9 mouse cellular contexts compared by ENCODE assay signal in the genomic region with DNA sequence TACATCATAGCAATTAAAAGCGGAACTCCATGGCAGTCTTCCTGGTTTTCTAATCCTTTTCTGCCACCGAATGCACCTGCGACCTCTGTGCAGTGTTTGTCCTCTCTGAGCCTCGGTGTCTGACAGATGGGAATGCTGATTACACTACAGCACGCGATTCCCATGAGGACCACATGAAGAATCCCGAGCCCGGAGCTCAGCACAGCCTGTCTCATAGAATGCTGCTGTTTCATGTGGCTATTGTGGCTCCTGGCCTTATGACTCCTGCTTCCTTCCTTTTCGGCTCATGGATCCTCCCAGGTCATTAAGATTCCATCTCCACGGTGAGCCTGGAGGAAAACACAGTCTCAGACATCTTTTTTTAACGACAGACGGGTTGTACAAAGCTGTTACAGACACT. TPM values are rescaled to one million over a fixed set of nuclear protein-coding genes. Genes with fewer than 3 reads are reported as not detected.
DNase-seq lines count a peak whose midpoint lies in the region; ATAC-seq and TF ChIP-seq lines count a peak whose summit lies in the region.
"Had no signal": no experiment of that assay in that cellular context is flagged by ENCODE, and none has a peak within 500 bp of the region (broad histone marks: within the 10 kb centered on the region; RNA-seq: fewer than 3 reads in every experiment).

No protein-coding gene starts in this region.

- H3K9ac ChIP-seq in hindbrain, embryonic 12.5 days = no peak overlapping the region
- no peak overlapping the region for H3K9ac ChIP-seq in midbrain, embryonic 13.5 days (replicated peaks)
- H3K9ac ChIP-seq in intestine, postnatal 0 days (ENCODE audit: low read depth, low read length) = no peak overlapping the region
- H3K9ac ChIP-seq: limb, embryonic 12.5 days had no signal

- H3K27ac ChIP-seq in heart, embryonic 10.5 days = no peak overlapping the region
- no peak overlapping the region for H3K27ac ChIP-seq in hindbrain, embryonic 12.5 days
- peak overlapping the region; percentile 30; the same call in 1 of the 2 replicates for H3K27ac ChIP-seq in midbrain, embryonic 13.5 days
- no peak overlapping the region for H3K27ac ChIP-seq in intestine, postnatal 0 days (ENCODE audit: low read depth, low read length)

- H3K4me2 ChIP-seq in hindbrain, embryonic 12.5 days (replicated peaks) = peak overlapping the region; percentile 12; the same call in 1 of the 2 replicates
- H3K4me2 ChIP-seq in midbrain, embryonic 13.5 days (replicated peaks) = peak overlapping the region; percentile 17; the same call in 1 of the 2 replicates
- H3K4me2 ChIP-seq in intestine, postnatal 0 days (replicated peaks; ENCODE audit: low read depth) = no peak overlapping the region
- H3K4me2 ChIP-seq: limb, embryonic 12.5 days had no signal

- peaks cover 5% of the 10 kb centered on the region; the same call in 1 of the 2 replicates for H3K4me1 ChIP-seq in heart, embryonic 10.5 days
- H3K4me1 ChIP-seq in hindbrain, embryonic 12.5 days = peaks cover 11% of the 10 kb centered on the region; the same call in 1 of the 2 replicates
- peaks cover 10% of the 10 kb centered on the region for H3K4me1 ChIP-seq in midbrain, embryonic 13.5 days (replicated peaks)
- H3K4me1 ChIP-seq in intestine, postnatal 0 days (replicated peaks; ENCODE audit: control insufficient read depth, insufficient read depth, low read length) = no peaks in the 10 kb centered on the region
- H3K4me1 ChIP-seq: limb, embryonic 12.5 days had no signal

- TF ChIP-seq CTCF in intestine, postnatal 0 days (IDR thresholded peaks at IDR 0.05; ENCODE audit: low read depth) = no peak

- peak; percentile 98 for DNase-seq in heart, adult 11 months
- DNase-seq in heart, embryonic 10.5 days (ENCODE audit: low spot score) = no peak
- DNase-seq in embryo, embryonic 9.5 days (ENCODE audit: extremely low spot score) = peak; percentile 20
- DNase-seq in spleen, postnatal 14 days (ENCODE audit: low spot score in 2 of 2) = no peak
- DNase-seq in layer of hippocampus, adult 9-11 months = no peak

- H3K9me3 ChIP-seq in heart, embryonic 10.5 days = no peaks in the 10 kb centered on the region
- no peaks in the 10 kb centered on the region for H3K9me3 ChIP-seq in hindbrain, embryonic 12.5 days (replicated peaks)
- no peaks in the 10 kb centered on the region for H3K9me3 ChIP-seq in midbrain, embryonic 13.5 days
- H3K9me3 ChIP-seq in intestine, postnatal 0 days (ENCODE audit: control insufficient read depth) = no peaks in the 10 kb centered on the region
- H3K9me3 ChIP-seq: limb, embryonic 12.5 days had no signal

- H3K36me3 ChIP-seq in heart, embryonic 10.5 days = no peaks in the 10 kb centered on the region
- H3K36me3 ChIP-seq in hindbrain, embryonic 12.5 days = no peaks in the 10 kb centered on the region
- no peaks in the 10 kb centered on the region for H3K36me3 ChIP-seq in midbrain, embryonic 13.5 days
- H3K36me3 ChIP-seq in intestine, postnatal 0 days (ENCODE audit: control insufficient read depth, insufficient read depth) = no peaks in the 10 kb centered on the region
- H3K36me3 ChIP-seq: limb, embryonic 12.5 days had no signal

- WGBS in heart, embryonic 10.5 days = 58% methylated on average over 12 of the region's 12 CpGs
- 44% methylated on average over 12 of the region's 12 CpGs for WGBS in hindbrain, embryonic 12.5 days
- 44% methylated on average over 12 of the region's 12 CpGs for WGBS in midbrain, embryonic 13.5 days
- 65% methylated on average over 12 of the region's 12 CpGs for WGBS in intestine, postnatal 0 days

- H3K27me3 ChIP-seq in heart, embryonic 10.5 days (ENCODE audit: insufficient read depth, poor library complexity, severe bottlenecking) = no peaks in the 10 kb centered on the region
- H3K27me3 ChIP-seq in hindbrain, embryonic 12.5 days = no peaks in the 10 kb centered on the region
- no peaks in the 10 kb centered on the region for H3K27me3 ChIP-seq in midbrain, embryonic 13.5 days
- no peaks in the 10 kb centered on the region for H3K27me3 ChIP-seq in intestine, postnatal 0 days (replicated peaks; ENCODE audit: control insufficient read depth, insufficient read depth, low read length)
- H3K27me3 ChIP-seq: limb, embryonic 12.5 days had no signal

- peak; percentile 87 for ATAC-seq in hindbrain, embryonic 12.5 days (ENCODE audit: low FRiP score)
- ATAC-seq in midbrain, embryonic 13.5 days = peak; percentile 86
- no peak for ATAC-seq in intestine, postnatal 0 days

- H3K4me3 ChIP-seq in heart, embryonic 10.5 days = no peak overlapping the region
- H3K4me3 ChIP-seq in hindbrain, embryonic 12.5 days = no peak overlapping the region
- H3K4me3 ChIP-seq in midbrain, embryonic 13.5 days (replicated peaks) = no peak overlapping the region
- H3K4me3 ChIP-seq in intestine, postnatal 0 days (ENCODE audit: low read depth, low read length) = no peak overlapping the region
- H3K4me3 ChIP-seq: limb, embryonic 12.5 days had no signal

RNA-seq across cellular contexts. Expression of gene Emcn, which starts 18.6 kb away (rescaled TPM):
- polyA plus RNA-seq in heart, embryonic 10.5 days (2016; fragmentation: Nextera tagmentation; extraction: Ambion mirVana) = 44.2 and 63.2 TPM in 2 replicates
- polyA plus RNA-seq in hindbrain, embryonic 12.5 days (2016; fragmentation: Nextera tagmentation; extraction: Ambion mirVana) = 23.0 and 23.6 TPM in 2 replicates
- polyA plus RNA-seq in midbrain, embryonic 13.5 days (2015; fragmentation: Nextera tagmentation; extraction: Ambion mirVana) = 8.2 and 9.7 TPM in 2 replicates
- 21.4 and 21.5 TPM in 2 replicates for polyA plus RNA-seq in intestine, postnatal 0 days (2015; fragmentation: Nextera tagmentation; extraction: Ambion mirVana)

Comparison
In these comparisons a context has a peak if more than half of its experiments do, and no peak if none do; other contexts are left out.
1. DNase-seq: peak in heart, adult 11 months (single experiment) and embryo, embryonic 9.5 days (single experiment); none in heart, embryonic 10.5 days (single experiment), spleen, postnatal 14 days (0 of 2) and layer of hippocampus, adult 9-11 months (single experiment).